Mouse (Mus musculus) olfactory bulb, adult 2 months (tissue): ENCODE data around the gene Cfap97d1.

Source experiments
- CTCF ChIP-seq: fragments of 200-500 bp; IDR thresholded peaks from 2 replicates; pipeline ENCODE4 v1.5.1; 2012; ENCODE audit warnings: low read depth, mild to moderate bottlenecking, low read length, moderate library complexity; ENCODE audit not compliant: insufficient read depth
- POLR2A ChIP-seq: fragments of 200-500 bp; IDR thresholded peaks from 2 replicates; pipeline ENCODE4 v1.6.1; 2012; ENCODE audit warnings: mild to moderate bottlenecking, low read depth, low read length, moderate library complexity; ENCODE audit not compliant: insufficient read depth

DNA sequence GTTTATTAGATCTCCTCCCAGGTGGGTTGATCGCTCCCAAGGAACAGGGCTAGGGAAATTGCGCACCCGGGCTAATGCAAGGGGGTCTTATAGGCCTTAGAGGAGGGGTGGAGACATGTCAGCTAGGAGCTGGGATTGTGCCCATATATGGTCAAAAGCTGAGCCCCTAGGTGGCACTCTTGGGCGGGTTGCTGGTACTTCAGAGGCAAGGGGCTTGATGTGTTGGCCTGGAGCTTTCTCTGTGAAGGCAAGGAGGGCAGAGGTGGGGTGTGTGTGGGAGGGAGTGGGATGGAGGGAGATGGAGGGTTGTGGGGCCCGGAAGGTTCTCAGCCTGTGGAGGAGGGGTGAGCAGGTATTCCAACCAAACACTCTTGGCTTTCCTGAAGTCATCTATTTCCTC lies 37.6 kb upstream of the Cfap97d1 start:
- TF ChIP-seq CTCF, result no peak
- no peak for TF ChIP-seq POLR2A
